Mouse (Mus musculus): ENCODE measurements around the gene Tlr2.

- TF ChIP-seq ZNF384 (IDR thresholded peaks at IDR 0.05; ENCODE audit: low read depth, low read length) = no peak
- TF ChIP-seq ZC3H11A (IDR thresholded peaks at IDR 0.05; ENCODE audit: borderline replicate concordance, low read depth, low read length) = no peak
- TF ChIP-seq MAFK (IDR thresholded peaks at IDR 0.05; ENCODE audit: insufficient read depth, low read depth, low read length) = no peak
- TF ChIP-seq CHD2 (IDR thresholded peaks at IDR 0.05; ENCODE audit: low read depth, low read length) = no peak
- TF ChIP-seq HCFC1 (IDR thresholded peaks at IDR 0.05; ENCODE audit: borderline replicate concordance, insufficient read depth, low read length) = no peak
These were observed 18.0 kb upstream of the Tlr2 start for GRCm38 (mm10) chr3:83859595-83859994.

All from ES-E14 (cell line).